Mouse (Mus musculus): ENCODE data around the gene Arap1. TPM values are rescaled to one million over a fixed set of nuclear protein-coding genes. Genes with fewer than 3 reads are reported as not detected.

Gene Arap1
- polyA plus RNA-seq, 1 experiment from 2014 or later, result 7.0 TPM

DNA sequence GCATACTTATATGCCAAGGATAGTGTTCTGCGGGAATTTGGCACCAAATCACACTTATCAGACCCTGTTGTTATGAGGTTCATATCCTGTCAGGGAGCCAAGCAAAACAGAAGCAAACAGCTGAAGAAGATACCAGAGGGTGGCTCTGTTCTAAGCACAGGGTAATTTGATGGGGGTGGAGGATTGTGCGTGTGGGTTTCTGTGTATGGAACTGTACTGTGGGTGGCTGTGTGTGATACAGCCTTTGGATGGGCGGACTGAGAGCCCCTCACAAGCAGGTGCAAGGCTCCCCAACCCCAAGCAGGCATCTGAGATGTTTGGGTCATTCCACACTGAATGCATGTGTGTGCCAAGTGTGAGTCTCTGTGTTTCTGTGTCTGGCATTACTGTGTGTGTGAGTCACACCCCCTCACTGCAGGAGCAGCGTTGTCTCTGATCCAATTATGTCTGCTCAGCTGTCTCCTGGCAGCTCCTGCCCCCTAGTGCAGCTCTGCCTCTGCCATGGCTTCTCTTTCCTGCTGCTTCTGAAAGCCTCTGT is 19.2 kb upstream of the Arap1 start:
- WGBS, result 50% methylated on average over 4 of the region's 4 CpGs

DNA sequence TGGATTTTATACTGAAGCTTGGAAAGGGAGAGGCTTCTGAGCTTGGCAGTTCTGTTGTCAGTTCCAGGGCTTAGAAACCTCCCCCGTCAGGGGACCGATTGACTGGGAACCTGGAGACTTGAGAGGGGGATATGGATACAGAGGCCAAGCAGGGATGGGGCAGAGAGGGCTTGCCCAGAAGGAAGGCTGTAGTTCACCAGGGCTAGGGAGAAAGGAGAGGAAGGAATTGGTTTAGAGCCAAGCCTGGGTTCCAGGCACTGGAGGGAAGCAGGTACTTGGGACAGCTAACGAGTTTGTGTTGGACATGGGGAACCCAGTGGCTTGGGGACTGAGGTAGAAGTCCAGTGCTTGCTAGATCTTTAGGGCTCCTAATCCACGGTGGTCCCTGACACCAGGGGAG is 18.3 kb upstream of the Arap1 start:
- no peak overlapping the region; the same call in 1 of the 2 replicates for H3K27ac ChIP-seq (replicated peaks)
- no peak overlapping the region for H3K4me2 ChIP-seq (replicated peaks)
- whole genome bisulfite sequencing, result 70% methylated on average over 4 of the region's 4 CpGs
- ATAC-seq (replicated peaks), result no peak
- H3K27me3 ChIP-seq, result no peaks in the 10 kb centered on the region
- H3K9me3 ChIP-seq, result no peaks in the 10 kb centered on the region
- H3K4me1 ChIP-seq, result peaks cover 17% of the 10 kb centered on the region
- no peaks in the 10 kb centered on the region for H3K36me3 ChIP-seq
- H3K4me3 ChIP-seq, result no peak overlapping the region
- no peak overlapping the region for H3K9ac ChIP-seq (replicated peaks)

More for the DNA sequence above, 19.2 kb upstream of the Arap1 start:
- no peaks in the 10 kb centered on the region for H3K36me3 ChIP-seq
- H3K4me3 ChIP-seq, result no peak overlapping the region
- no peak overlapping the region for H3K9ac ChIP-seq (replicated peaks)
- H3K4me1 ChIP-seq, result peaks cover 17% of the 10 kb centered on the region
- no peak overlapping the region for H3K4me2 ChIP-seq (replicated peaks)
- no peaks in the 10 kb centered on the region for H3K27me3 ChIP-seq
- peak; percentile 69 for ATAC-seq (replicated peaks)
- H3K27ac ChIP-seq (replicated peaks), result peak overlapping the region; percentile 53
- H3K9me3 ChIP-seq, result no peaks in the 10 kb centered on the region

DNA sequence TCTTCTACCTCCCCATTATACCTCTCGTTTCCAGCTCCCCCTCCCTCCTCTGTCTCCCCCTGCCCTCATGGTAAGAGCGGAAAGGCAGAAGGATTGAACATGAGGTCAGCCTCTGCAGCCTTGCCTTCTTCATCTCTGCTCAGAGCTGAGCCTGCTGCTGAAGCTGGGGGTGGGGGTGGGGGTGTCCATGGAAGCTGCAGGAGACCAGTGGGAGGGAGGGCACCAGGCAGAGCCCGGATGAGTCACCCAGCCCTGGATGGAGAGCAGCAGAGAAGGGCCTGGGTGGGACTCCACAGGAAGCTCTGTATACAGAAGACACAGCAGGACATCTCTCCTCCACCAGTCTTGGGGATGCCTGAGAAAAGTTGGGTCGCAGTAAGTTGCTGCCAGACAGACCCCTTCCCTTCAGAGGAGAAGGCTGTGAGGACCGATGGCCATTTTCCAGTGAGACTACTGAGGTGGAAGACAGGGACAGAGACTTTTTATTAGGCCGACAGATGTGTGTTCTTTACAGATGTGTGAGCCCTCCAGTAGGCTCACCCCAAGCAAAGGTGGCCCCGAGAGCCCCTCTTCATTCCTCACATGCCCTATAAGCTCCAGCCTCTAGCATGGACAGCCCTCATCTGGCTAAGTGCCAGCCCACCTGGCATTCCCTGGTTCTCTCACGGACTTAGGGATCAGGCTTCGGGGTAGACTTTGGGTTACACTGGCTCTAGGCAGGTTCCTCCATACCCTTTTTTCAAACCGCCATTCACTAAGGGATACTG is 17.6 kb upstream of the Arap1 start:
- ATAC-seq (replicated peaks), result no peak
- Histone ChIP-seq H3K27me3 (no peaks in the 10 kb centered on the region), H3K27ac (replicated peaks) (no peak overlapping the region), H3K9me3 (no peaks in the 10 kb centered on the region), H3K4me3 (no peak overlapping the region), H3K9ac (replicated peaks) (no peak overlapping the region), H3K4me2 (replicated peaks) (no peak overlapping the region), H3K36me3 (no peaks in the 10 kb centered on the region), H3K4me1 (peaks cover 17% of the 10 kb centered on the region)
- 73% methylated on average over 10 of the region's 10 CpGs for WGBS

GRCm38 (mm10) chr7:101330841-101331173 is 17.1 kb upstream of the Arap1 start:
- peaks cover 17% of the 10 kb centered on the region for H3K4me1 ChIP-seq
- no peaks in the 10 kb centered on the region for H3K27me3 ChIP-seq
- ATAC-seq (replicated peaks), result no peak
- H3K27ac ChIP-seq (replicated peaks), result no peak overlapping the region
- no peaks in the 10 kb centered on the region for H3K9me3 ChIP-seq
- no peak overlapping the region for H3K4me2 ChIP-seq (replicated peaks)
- H3K4me3 ChIP-seq, result no peak overlapping the region
- 72% methylated on average over 4 of the region's 4 CpGs for WGBS
- no peaks in the 10 kb centered on the region for H3K36me3 ChIP-seq
- no peak overlapping the region for H3K9ac ChIP-seq (replicated peaks)

GRCm38 (mm10) chr7:101332045-101332831 is 15.6 kb upstream of the Arap1 start:
- Histone ChIP-seq H3K27me3 (no peaks in the 10 kb centered on the region), H3K4me1 (peaks cover 17% of the 10 kb centered on the region), H3K27ac (replicated peaks) (no peak overlapping the region), H3K4me2 (replicated peaks) (no peak overlapping the region), H3K4me3 (no peak overlapping the region), H3K36me3 (no peaks in the 10 kb centered on the region), H3K9me3 (no peaks in the 10 kb centered on the region), H3K9ac (replicated peaks) (no peak overlapping the region)
- no peak for ATAC-seq (replicated peaks)
- WGBS, result 89% methylated on average over 5 of the region's 5 CpGs

DNA sequence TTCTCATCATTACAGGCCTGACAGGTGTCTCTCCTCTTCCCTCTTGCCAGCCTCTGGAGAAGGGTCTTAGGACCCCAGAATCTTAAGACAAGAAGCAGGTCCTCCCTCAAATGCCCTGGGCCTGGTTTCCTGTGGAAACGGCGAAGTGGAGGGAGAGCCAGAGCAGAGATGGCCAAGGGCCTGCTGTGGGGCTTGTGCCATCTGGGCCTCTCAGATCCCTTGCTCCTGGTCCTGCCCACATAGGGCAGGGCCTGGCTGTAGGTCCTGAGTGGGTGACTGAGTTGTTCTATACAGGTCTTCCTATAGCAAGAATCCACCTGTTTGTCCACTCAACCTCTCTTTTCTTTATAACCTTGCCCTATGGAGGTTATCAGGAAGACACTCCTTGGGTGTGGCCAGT is 12.6 kb upstream of the Arap1 start:
- no peaks in the 10 kb centered on the region for H3K4me1 ChIP-seq
- H3K9me3 ChIP-seq, result no peaks in the 10 kb centered on the region
- WGBS, result 97% methylated on average over 2 of the region's 2 CpGs
- no peak overlapping the region for H3K4me2 ChIP-seq (replicated peaks)
- no peaks in the 10 kb centered on the region for H3K27me3 ChIP-seq
- H3K36me3 ChIP-seq, result no peaks in the 10 kb centered on the region
- H3K4me3 ChIP-seq, result no peak overlapping the region
- H3K27ac ChIP-seq (replicated peaks), result no peak overlapping the region
- no peak overlapping the region for H3K9ac ChIP-seq (replicated peaks)
- ATAC-seq (replicated peaks), result no peak

DNA sequence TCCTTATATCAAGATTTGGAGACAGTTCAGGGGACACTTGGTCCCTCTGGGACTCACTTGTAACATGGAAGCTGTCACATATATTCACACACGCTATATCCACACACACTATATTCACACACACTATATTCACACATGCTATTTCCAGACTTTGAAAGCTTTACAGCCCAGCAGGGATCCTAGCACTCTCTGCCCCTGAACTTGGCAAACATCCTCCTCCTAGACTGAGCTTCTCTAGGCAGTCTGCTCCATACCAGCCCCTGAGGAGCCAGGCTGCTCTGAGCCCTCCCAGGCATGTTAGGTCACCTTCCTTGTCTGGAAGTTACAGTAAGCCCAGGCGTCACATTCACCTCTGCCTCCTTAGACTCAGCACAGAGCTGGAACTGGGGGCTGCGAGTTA is 11.2 kb upstream of the Arap1 start:
- ATAC-seq (replicated peaks), result no peak
- Histone ChIP-seq H3K9ac (replicated peaks) (no peak overlapping the region), H3K4me3 (no peak overlapping the region), H3K4me2 (replicated peaks) (no peak overlapping the region), H3K9me3 (no peaks in the 10 kb centered on the region), H3K36me3 (no peaks in the 10 kb centered on the region), H3K4me1 (no peaks in the 10 kb centered on the region), H3K27me3 (no peaks in the 10 kb centered on the region), H3K27ac (replicated peaks) (no peak overlapping the region)
- WGBS, result 78% methylated on average over 3 of the region's 3 CpGs

- no peaks in the 10 kb centered on the region for H3K27me3 ChIP-seq
- no peak overlapping the region for H3K4me3 ChIP-seq
- H3K4me1 ChIP-seq, result no peaks in the 10 kb centered on the region
- WGBS, result 87% methylated on average over 3 of the region's 3 CpGs
- H3K36me3 ChIP-seq, result no peaks in the 10 kb centered on the region
- H3K9ac ChIP-seq (replicated peaks), result no peak overlapping the region
- no peak overlapping the region for H3K4me2 ChIP-seq (replicated peaks)
- no peak for ATAC-seq (replicated peaks)
- H3K27ac ChIP-seq (replicated peaks), result no peak overlapping the region
- no peaks in the 10 kb centered on the region for H3K9me3 ChIP-seq
Measured at GRCm38 (mm10) chr7:101337401-101337800, 10.5 kb upstream of the Arap1 start.

- Histone ChIP-seq H3K9ac (replicated peaks) (no peak overlapping the region), H3K4me3 (no peak overlapping the region), H3K27ac (replicated peaks) (no peak overlapping the region), H3K4me1 (no peaks in the 10 kb centered on the region), H3K4me2 (replicated peaks) (no peak overlapping the region), H3K27me3 (no peaks in the 10 kb centered on the region), H3K9me3 (no peaks in the 10 kb centered on the region), H3K36me3 (no peaks in the 10 kb centered on the region)
- 74% methylated on average over 6 of the region's 6 CpGs for WGBS
- no peak for ATAC-seq (replicated peaks)
Measured at GRCm38 (mm10) chr7:101341405-101341804, 6.5 kb upstream of the Arap1 start.

- 0 out of 2 replicates have a peak, but pooled peaks cover under 1% of the 10 kb centered on the region for H3K27me3 ChIP-seq
- no peak for ATAC-seq (replicated peaks)
- H3K27ac ChIP-seq (replicated peaks), result no peak overlapping the region
- 84% methylated on average over 7 of the region's 7 CpGs for WGBS
- no peak overlapping the region for H3K9ac ChIP-seq (replicated peaks)
- H3K4me2 ChIP-seq (replicated peaks), result no peak overlapping the region
- peaks cover 9% of the 10 kb centered on the region for H3K4me1 ChIP-seq
- no peak overlapping the region for H3K4me3 ChIP-seq
- H3K9me3 ChIP-seq, result no peaks in the 10 kb centered on the region
- H3K36me3 ChIP-seq, result no peaks in the 10 kb centered on the region
Measured at GRCm38 (mm10) chr7:101343135-101343534, 4.7 kb upstream of the Arap1 start.

- Histone ChIP-seq H3K4me1 (peaks cover 15% of the 10 kb centered on the region), H3K9me3 (no peaks in the 10 kb centered on the region), H3K27ac (replicated peaks) (no peak overlapping the region), H3K9ac (replicated peaks) (no peak overlapping the region), H3K4me3 (no peak overlapping the region), H3K4me2 (replicated peaks) (no peak overlapping the region), H3K27me3 (peaks cover 14% of the 10 kb centered on the region; the same call in 1 of the 2 replicates), H3K36me3 (no peaks in the 10 kb centered on the region)
- ATAC-seq (replicated peaks), result no peak
- WGBS, result 74% methylated on average over 4 of the region's 4 CpGs
Measured at GRCm38 (mm10) chr7:101344892-101345291, 3.0 kb upstream of the Arap1 start.

DNA sequence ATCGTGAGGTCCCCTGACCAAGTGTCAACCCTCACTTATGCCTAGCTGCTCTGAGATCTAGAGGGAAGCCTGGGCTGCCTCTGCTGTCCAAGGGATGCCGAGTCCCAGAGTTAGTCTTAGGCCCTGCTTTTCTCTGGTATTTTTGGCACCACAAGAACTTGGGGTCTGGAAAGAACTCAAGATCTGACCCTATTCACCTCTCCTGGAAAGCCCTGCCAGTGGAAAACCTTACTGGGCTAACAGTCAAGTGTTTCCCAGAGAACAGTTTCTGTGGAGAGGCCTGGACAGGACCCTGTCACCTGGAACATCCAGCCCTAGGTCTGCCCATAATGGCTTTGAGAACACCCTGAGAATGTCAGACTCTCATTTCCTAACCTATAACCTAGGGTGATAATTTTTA is 876 bp upstream of the Arap1 start:
- H3K9ac ChIP-seq (replicated peaks), result no peak overlapping the region
- H3K4me2 ChIP-seq (replicated peaks), result no peak overlapping the region
- 69% methylated on average over 2 of the region's 2 CpGs for WGBS
- no peak overlapping the region for H3K27ac ChIP-seq (replicated peaks)
- H3K9me3 ChIP-seq, result no peaks in the 10 kb centered on the region
- peaks cover 15% of the 10 kb centered on the region for H3K4me1 ChIP-seq
- ATAC-seq (replicated peaks), result no peak
- H3K27me3 ChIP-seq, result peaks cover 14% of the 10 kb centered on the region; the same call in 1 of the 2 replicates
- no peak overlapping the region for H3K4me3 ChIP-seq
- no peaks in the 10 kb centered on the region for H3K36me3 ChIP-seq

Data from forebrain, embryonic 15.5 days (tissue).